Mouse (Mus musculus): ENCODE measurements around the gene Zfp488.

GRCm38 (mm10) chr14:34026710-34027109 lies 48.1 kb upstream of the Zfp488 start:
- TF ChIP-seq POU5F1 (IDR thresholded peaks at IDR 0.05; ENCODE audit: borderline replicate concordance, low read length) (no peak), CTCF (conservative IDR thresholded peaks at IDR 0.05; ENCODE audit: low read length) (no peak), NANOG (IDR thresholded peaks at IDR 0.05; ENCODE audit: borderline replicate concordance, low read length) (no peak)

Measured in E14TG2a.4 (cell line).